Mouse (Mus musculus): ENCODE measurements around the gene Ptk7.

GRCm38 (mm10) chr17:46612820-46613219, 16.5 kb downstream of the Ptk7 start:
- TF ChIP-seq CTCF (IDR thresholded peaks at IDR 0.05; ENCODE audit: low read depth, low read length) (no peak), TAL1 (conservative IDR thresholded peaks at IDR 0.05; ENCODE audit: low read depth, low read length) (no peak), GATA1 (IDR thresholded peaks at IDR 0.05; ENCODE audit: borderline replicate concordance, low read length) (no peak)
